Mouse (Mus musculus): ENCODE results near the gene Stx6. TPM values are rescaled to one million over a fixed set of nuclear protein-coding genes. Genes with fewer than 3 reads are reported as not detected.

Gene Stx6
- polyA plus RNA-seq, 1 experiment: 32.4 TPM

- 71% methylated on average over 12 of the region's 12 CpGs for WGBS
- Histone ChIP-seq H3K27ac (ENCODE audit: insufficient read depth, low read depth, low read length) (no peak overlapping the region), H3K4me1 (ENCODE audit: control insufficient read depth, insufficient read depth, insufficient read length, low read length) (no peaks in the 10 kb centered on the region), H3K27me3 (ENCODE audit: control insufficient read depth, insufficient read depth, low read length) (no peaks in the 10 kb centered on the region; the same call in 1 of the 2 replicates), H3K36me3 (ENCODE audit: control insufficient read depth, insufficient read depth, low read length) (no peaks in the 10 kb centered on the region), H3K4me3 (ENCODE audit: low read depth, low read length) (no peak overlapping the region)
- no peak for TF ChIP-seq POLR2A (IDR thresholded peaks at IDR 0.05; ENCODE audit: low read depth, low read length)
- TF ChIP-seq CTCF (IDR thresholded peaks at IDR 0.05; ENCODE audit: extremely low read depth, insufficient read length, insufficient replicate concordance, low read depth, low read length): no peak
These were observed 73.9 kb downstream of the Stx6 start for GRCm38 (mm10) chr1:155232385-155232784.

GRCm38 (mm10) chr1:155232786-155233185 lies 74.3 kb downstream of the Stx6 start:
- H3K27ac ChIP-seq (ENCODE audit: insufficient read depth, low read depth, low read length): no peak overlapping the region
- no peak for TF ChIP-seq POLR2A (IDR thresholded peaks at IDR 0.05; ENCODE audit: low read depth, low read length)
- no peak for TF ChIP-seq CTCF (IDR thresholded peaks at IDR 0.05; ENCODE audit: extremely low read depth, insufficient read length, insufficient replicate concordance, low read depth, low read length)
- no peaks in the 10 kb centered on the region for H3K36me3 ChIP-seq (ENCODE audit: control insufficient read depth, insufficient read depth, low read length)
- no peaks in the 10 kb centered on the region for H3K4me1 ChIP-seq (ENCODE audit: control insufficient read depth, insufficient read depth, insufficient read length, low read length)
- H3K27me3 ChIP-seq (ENCODE audit: control insufficient read depth, insufficient read depth, low read length): no peaks in the 10 kb centered on the region; the same call in 1 of the 2 replicates
- WGBS: 73% methylated on average over 6 of the region's 6 CpGs
- no peak overlapping the region for H3K4me3 ChIP-seq (ENCODE audit: low read depth, low read length)

GRCm38 (mm10) chr1:155233378-155233777 lies 74.9 kb downstream of the Stx6 start:
- WGBS: 74% methylated on average over 9 of the region's 9 CpGs
- no peaks in the 10 kb centered on the region; the same call in 1 of the 2 replicates for H3K27me3 ChIP-seq (ENCODE audit: control insufficient read depth, insufficient read depth, low read length)
- no peaks in the 10 kb centered on the region for H3K4me1 ChIP-seq (ENCODE audit: control insufficient read depth, insufficient read depth, insufficient read length, low read length)
- H3K36me3 ChIP-seq (ENCODE audit: control insufficient read depth, insufficient read depth, low read length): no peaks in the 10 kb centered on the region
- H3K27ac ChIP-seq (ENCODE audit: insufficient read depth, low read depth, low read length): no peak overlapping the region
- TF ChIP-seq POLR2A (IDR thresholded peaks at IDR 0.05; ENCODE audit: low read depth, low read length) (no peak), CTCF (IDR thresholded peaks at IDR 0.05; ENCODE audit: extremely low read depth, insufficient read length, insufficient replicate concordance, low read depth, low read length) (no peak)
- H3K4me3 ChIP-seq (ENCODE audit: low read depth, low read length): no peak overlapping the region

GRCm38 (mm10) chr1:155233931-155234607 lies 75.6 kb downstream of the Stx6 start:
- no peaks in the 10 kb centered on the region for H3K4me1 ChIP-seq (ENCODE audit: control insufficient read depth, insufficient read depth, insufficient read length, low read length)
- TF ChIP-seq CTCF (IDR thresholded peaks at IDR 0.05; ENCODE audit: extremely low read depth, insufficient read length, insufficient replicate concordance, low read depth, low read length) (no peak), POLR2A (IDR thresholded peaks at IDR 0.05; ENCODE audit: low read depth, low read length) (no peak)
- no peaks in the 10 kb centered on the region for H3K36me3 ChIP-seq (ENCODE audit: control insufficient read depth, insufficient read depth, low read length)
- H3K27ac ChIP-seq (ENCODE audit: insufficient read depth, low read depth, low read length): no peak overlapping the region
- WGBS: 45% methylated on average over 14 of the region's 14 CpGs
- no peak overlapping the region for H3K4me3 ChIP-seq (ENCODE audit: low read depth, low read length)
- no peaks in the 10 kb centered on the region; the same call in 1 of the 2 replicates for H3K27me3 ChIP-seq (ENCODE audit: control insufficient read depth, insufficient read depth, low read length)

- TF ChIP-seq POLR2A (IDR thresholded peaks at IDR 0.05; ENCODE audit: low read depth, low read length) (no peak), CTCF (IDR thresholded peaks at IDR 0.05; ENCODE audit: extremely low read depth, insufficient read length, insufficient replicate concordance, low read depth, low read length) (no peak)
- Histone ChIP-seq H3K4me1 (ENCODE audit: control insufficient read depth, insufficient read depth, insufficient read length, low read length) (no peaks in the 10 kb centered on the region), H3K4me3 (ENCODE audit: low read depth, low read length) (no peak overlapping the region), H3K27me3 (ENCODE audit: control insufficient read depth, insufficient read depth, low read length) (no peaks in the 10 kb centered on the region; the same call in 1 of the 2 replicates), H3K27ac (ENCODE audit: insufficient read depth, low read depth, low read length) (no peak overlapping the region), H3K36me3 (ENCODE audit: control insufficient read depth, insufficient read depth, low read length) (no peaks in the 10 kb centered on the region)
- 22% methylated on average over 2 of the region's 2 CpGs for WGBS
These were observed 77.1 kb downstream of the Stx6 start for GRCm38 (mm10) chr1:155235641-155236040.

- no peak overlapping the region for H3K27ac ChIP-seq (ENCODE audit: insufficient read depth, low read depth, low read length)
- TF ChIP-seq POLR2A (IDR thresholded peaks at IDR 0.05; ENCODE audit: low read depth, low read length) (no peak), CTCF (IDR thresholded peaks at IDR 0.05; ENCODE audit: extremely low read depth, insufficient read length, insufficient replicate concordance, low read depth, low read length) (no peak)
- no peaks in the 10 kb centered on the region for H3K4me1 ChIP-seq (ENCODE audit: control insufficient read depth, insufficient read depth, insufficient read length, low read length)
- no peaks in the 10 kb centered on the region; the same call in 1 of the 2 replicates for H3K27me3 ChIP-seq (ENCODE audit: control insufficient read depth, insufficient read depth, low read length)
- 62% methylated on average over 13 of the region's 13 CpGs for WGBS
- H3K36me3 ChIP-seq (ENCODE audit: control insufficient read depth, insufficient read depth, low read length): no peaks in the 10 kb centered on the region
- H3K4me3 ChIP-seq (ENCODE audit: low read depth, low read length): no peak overlapping the region
These were observed 78.0 kb downstream of the Stx6 start for GRCm38 (mm10) chr1:155236306-155237024.

GRCm38 (mm10) chr1:155237390-155237789 lies 78.9 kb downstream of the Stx6 start:
- Histone ChIP-seq H3K4me1 (ENCODE audit: control insufficient read depth, insufficient read depth, insufficient read length, low read length) (no peaks in the 10 kb centered on the region), H3K4me3 (ENCODE audit: low read depth, low read length) (no peak overlapping the region), H3K27me3 (ENCODE audit: control insufficient read depth, insufficient read depth, low read length) (no peaks in the 10 kb centered on the region; the same call in 1 of the 2 replicates), H3K36me3 (ENCODE audit: control insufficient read depth, insufficient read depth, low read length) (no peaks in the 10 kb centered on the region), H3K27ac (ENCODE audit: insufficient read depth, low read depth, low read length) (no peak overlapping the region)
- no peak for TF ChIP-seq POLR2A (IDR thresholded peaks at IDR 0.05; ENCODE audit: low read depth, low read length)
- TF ChIP-seq CTCF (IDR thresholded peaks at IDR 0.05; ENCODE audit: extremely low read depth, insufficient read length, insufficient replicate concordance, low read depth, low read length): no peak
- WGBS: 74% methylated on average over 11 of the region's 11 CpGs
